In the genomic region with DNA sequence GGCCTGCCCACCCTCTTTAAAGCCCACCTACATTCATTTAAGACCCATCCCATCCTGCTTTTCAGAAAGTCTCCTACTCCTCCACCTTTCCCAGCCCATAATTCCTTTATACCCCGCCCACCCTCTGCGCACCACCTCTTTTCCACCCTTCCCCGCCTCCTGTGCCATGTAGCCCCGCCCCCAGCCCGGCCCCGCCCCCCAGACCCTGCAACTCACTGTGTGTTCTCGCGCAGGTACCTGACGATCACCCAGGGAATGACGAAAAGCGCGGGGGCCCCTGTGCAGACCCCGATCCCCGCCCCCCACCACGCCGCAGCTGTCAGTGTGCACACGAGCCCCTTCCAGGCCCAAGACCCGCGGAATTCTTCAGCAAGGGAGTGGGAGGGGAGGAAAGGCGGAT, we compare ENCODE assay signal across 8 mouse cellular contexts. TPM values are rescaled to one million over a fixed set of nuclear protein-coding genes. Genes with fewer than 3 reads are reported as not detected.
DNase-seq lines count a peak whose midpoint lies in the region; ATAC-seq and TF ChIP-seq lines count a peak whose summit lies in the region.

No protein-coding gene starts in this region.

- H3K4me2 ChIP-seq in kidney, embryonic 14.5 days (replicated peaks; ENCODE audit: low read depth, low read length): peak overlapping the region; percentile 78
- H3K4me2 ChIP-seq in kidney, postnatal 0 days (ENCODE audit: low read length): peak overlapping the region; percentile 75
- peak overlapping the region; percentile 57 for H3K4me2 ChIP-seq in midbrain, embryonic 13.5 days (replicated peaks)

- peak overlapping the region; percentile 42 for H3K4me3 ChIP-seq in kidney, embryonic 14.5 days (ENCODE audit: low read length)
- peak overlapping the region; percentile 25 for H3K4me3 ChIP-seq in kidney, postnatal 0 days (replicated peaks; ENCODE audit: low read depth, low read length)
- peak overlapping the region; percentile 36 for H3K4me3 ChIP-seq in midbrain, embryonic 13.5 days (replicated peaks)

- no peaks in the 10 kb centered on the region for H3K36me3 ChIP-seq in kidney, embryonic 14.5 days (ENCODE audit: control insufficient read depth, insufficient read depth, low read length)
- peaks cover 1% of the 10 kb centered on the region; the same call in 1 of the 2 replicates for H3K36me3 ChIP-seq in kidney, postnatal 0 days (ENCODE audit: insufficient read depth, low read length)
- peaks cover 9% of the 10 kb centered on the region for H3K36me3 ChIP-seq in midbrain, embryonic 13.5 days

- WGBS in kidney, embryonic 14.5 days: 1% methylated on average over 20 of the region's 20 CpGs
- WGBS in kidney, postnatal 0 days: under 1% methylated on average over 19 of the region's 20 CpGs
- 1% methylated on average over 20 of the region's 20 CpGs for WGBS in midbrain, embryonic 13.5 days

- peak overlapping the region; percentile 61; the same call in 1 of the 2 replicates for H3K9ac ChIP-seq in kidney, embryonic 14.5 days (ENCODE audit: low read depth, low read length)
- peak overlapping the region; percentile 44 for H3K9ac ChIP-seq in kidney, postnatal 0 days (ENCODE audit: low read depth, low read length)
- peak overlapping the region; percentile 52; the same call in 1 of the 2 replicates for H3K9ac ChIP-seq in midbrain, embryonic 13.5 days (replicated peaks)

- peak; percentile 38 for ATAC-seq in kidney, embryonic 14.5 days (ENCODE audit: low FRiP score, low TSS enrichment)
- 0 out of 2 replicates have a peak, but pooled peaks have one; percentile 27 for ATAC-seq in kidney, postnatal 0 days (replicated peaks; ENCODE audit: low FRiP score, low read depth)
- peak; percentile 7; the same call in 1 of the 2 replicates for ATAC-seq in midbrain, embryonic 13.5 days

- no peak overlapping the region for H3K27ac ChIP-seq in kidney, embryonic 14.5 days (ENCODE audit: low read depth, low read length)
- H3K27ac ChIP-seq in kidney, postnatal 0 days: no peak overlapping the region
- no peak overlapping the region for H3K27ac ChIP-seq in midbrain, embryonic 13.5 days

- peaks cover 30% of the 10 kb centered on the region; the same call in 1 of the 2 replicates for H3K4me1 ChIP-seq in kidney, embryonic 14.5 days (ENCODE audit: control insufficient read depth, insufficient read depth, low read length)
- peaks cover 27% of the 10 kb centered on the region for H3K4me1 ChIP-seq in kidney, postnatal 0 days (replicated peaks; ENCODE audit: insufficient read depth, low read length)
- peaks cover 39% of the 10 kb centered on the region for H3K4me1 ChIP-seq in midbrain, embryonic 13.5 days (replicated peaks)

- no peaks in the 10 kb centered on the region for H3K9me3 ChIP-seq in kidney, embryonic 14.5 days (ENCODE audit: control insufficient read depth, low read length)
- no peaks in the 10 kb centered on the region for H3K9me3 ChIP-seq in kidney, postnatal 0 days (replicated peaks; ENCODE audit: low read length)
- H3K9me3 ChIP-seq in midbrain, embryonic 13.5 days: no peaks in the 10 kb centered on the region

- H3K27me3 ChIP-seq in kidney, embryonic 14.5 days (ENCODE audit: control insufficient read depth, insufficient read depth, low read length): peaks cover 8% of the 10 kb centered on the region
- 0 out of 2 replicates have a peak, but pooled peaks cover 7% of the 10 kb centered on the region for H3K27me3 ChIP-seq in kidney, postnatal 0 days (ENCODE audit: insufficient read depth, low read length)
- peaks cover 50% of the 10 kb centered on the region for H3K27me3 ChIP-seq in midbrain, embryonic 13.5 days

- DNase-seq in kidney, adult 8-10 months: no peak
- peak; percentile 73 for DNase-seq in embryo, embryonic 9.5 days (ENCODE audit: extremely low spot score)
- DNase-seq in kidney, postnatal 0 days (ENCODE audit: low spot score): peak; percentile 60
- DNase-seq in urinary bladder, postnatal 36 days (ENCODE audit: low spot score in 2 of 2): no peak
- DNase-seq in spleen, postnatal 36 days (ENCODE audit: low spot score in 2 of 2): no peak
- no peak for DNase-seq in left cerebral cortex, adult 18-20 months (ENCODE audit: low spot score in 2 of 2)

- TF ChIP-seq CTCF in kidney, postnatal 0 days (IDR thresholded peaks at IDR 0.05; ENCODE audit: low read depth): no peak

RNA-seq across cellular contexts. Expression of a gene that starts 5.8 kb away (rescaled TPM):
- polyA plus RNA-seq in kidney, embryonic 14.5 days (2014; fragmentation: Nextera tagmentation; extraction: Ambion mirVana): 0.31 and 0.45 TPM in 2 replicates
- polyA plus RNA-seq in kidney, postnatal 0 days (2015; fragmentation: Nextera tagmentation; extraction: Ambion mirVana): 0.08 and 0.09 TPM in 2 replicates
- polyA plus RNA-seq in midbrain, embryonic 13.5 days (2015; fragmentation: Nextera tagmentation; extraction: Ambion mirVana): 2.6 and 3.4 TPM in 2 replicates
- total RNA-seq in left cerebral cortex, adult 18-20 months (2021): 1 to 10 TPM; 1.4 to 1.8 TPM

RNA-seq across cellular contexts. Expression of a gene that starts 10.6 kb away (rescaled TPM):
- polyA plus RNA-seq in kidney, embryonic 14.5 days (2014; fragmentation: Nextera tagmentation; extraction: Ambion mirVana): 155 and 205 TPM in 2 replicates
- 119 and 127 TPM in 2 replicates for polyA plus RNA-seq in kidney, postnatal 0 days (2015; fragmentation: Nextera tagmentation; extraction: Ambion mirVana)
- polyA plus RNA-seq in midbrain, embryonic 13.5 days (2015; fragmentation: Nextera tagmentation; extraction: Ambion mirVana): 124 and 126 TPM in 2 replicates
- 10 to 100 TPM; 73.9 to 78.5 TPM for total RNA-seq in left cerebral cortex, adult 18-20 months (2021)

RNA-seq across cellular contexts. Expression of a gene that starts 11.0 kb away (rescaled TPM):
- 8.9 and 12.8 TPM in 2 replicates for polyA plus RNA-seq in kidney, embryonic 14.5 days (2014; fragmentation: Nextera tagmentation; extraction: Ambion mirVana)
- 13.3 and 15.4 TPM in 2 replicates for polyA plus RNA-seq in kidney, postnatal 0 days (2015; fragmentation: Nextera tagmentation; extraction: Ambion mirVana)
- polyA plus RNA-seq in midbrain, embryonic 13.5 days (2015; fragmentation: Nextera tagmentation; extraction: Ambion mirVana): 22.5 and 23.9 TPM in 2 replicates
- 10 to 100 TPM; 15.0 to 17.0 TPM for total RNA-seq in left cerebral cortex, adult 18-20 months (2021)

RNA-seq across cellular contexts. Expression of a gene that starts 16.1 kb away (rescaled TPM):
- polyA plus RNA-seq in kidney, embryonic 14.5 days (2014; fragmentation: Nextera tagmentation; extraction: Ambion mirVana): 2.8 and 5.7 TPM in 2 replicates
- 10.6 and 13.1 TPM in 2 replicates for polyA plus RNA-seq in kidney, postnatal 0 days (2015; fragmentation: Nextera tagmentation; extraction: Ambion mirVana)
- 6.3 and 10.0 TPM in 2 replicates for polyA plus RNA-seq in midbrain, embryonic 13.5 days (2015; fragmentation: Nextera tagmentation; extraction: Ambion mirVana)
- total RNA-seq in left cerebral cortex, adult 18-20 months (2021): 100 to 1,000 TPM; 141 to 147 TPM

RNA-seq across cellular contexts. Expression of a gene that starts 40.5 kb away (rescaled TPM):
- 5.7 and 10.0 TPM in 2 replicates for polyA plus RNA-seq in kidney, embryonic 14.5 days (2014; fragmentation: Nextera tagmentation; extraction: Ambion mirVana)
- polyA plus RNA-seq in kidney, postnatal 0 days (2015; fragmentation: Nextera tagmentation; extraction: Ambion mirVana): 12.1 and 13.0 TPM in 2 replicates
- 19.6 and 20.6 TPM in 2 replicates for polyA plus RNA-seq in midbrain, embryonic 13.5 days (2015; fragmentation: Nextera tagmentation; extraction: Ambion mirVana)
- total RNA-seq in left cerebral cortex, adult 18-20 months (2021): 10 to 100 TPM; 13.6 to 15.6 TPM

Comparison
In these comparisons a context has a peak if more than half of its experiments do, and no peak if none do; other contexts are left out.
1. DNase-seq: peak in embryo, embryonic 9.5 days (single experiment) and kidney, postnatal 0 days (single experiment); none in kidney, adult 8-10 months (0 of 2), urinary bladder, postnatal 36 days (0 of 2), spleen, postnatal 36 days (0 of 2) and left cerebral cortex, adult 18-20 months (0 of 2).
2. Peak in every context shown above with its lines, with median percentiles within 50 percentile points of each other: ATAC-seq, H3K4me2 ChIP-seq, H3K4me3 ChIP-seq and H3K9ac ChIP-seq.